Mouse (Mus musculus): ENCODE data around the gene Bfsp1. TPM values are rescaled to one million over a fixed set of nuclear protein-coding genes. Genes with fewer than 3 reads are reported as not detected.
A peak's percentile ranks its signal among the peaks of the same experiment; 100 is the strongest.

The Bfsp1 gene
- polyA plus RNA-seq, 1 experiment from 2014 or later = 1.6 TPM

GRCm38 (mm10) chr2:143899470-143900220, 36.7 kb upstream of the Bfsp1 start:
- 84% methylated on average over 9 of the region's 9 CpGs for WGBS
- H3K4me3 ChIP-seq (replicated peaks; ENCODE audit: low read depth, low read length) = no peak overlapping the region
- no peak overlapping the region for H3K9ac ChIP-seq (ENCODE audit: low read depth, low read length)
- H3K36me3 ChIP-seq (ENCODE audit: insufficient read depth, low read length) = no peaks in the 10 kb centered on the region
- ATAC-seq (replicated peaks; ENCODE audit: low FRiP score, low read depth) (no peak), DNase-seq (ENCODE audit: low spot score) (no peak)
- no peaks in the 10 kb centered on the region for H3K9me3 ChIP-seq (replicated peaks; ENCODE audit: low read length)
- no peak overlapping the region for H3K27ac ChIP-seq
- no peaks in the 10 kb centered on the region for H3K4me1 ChIP-seq (replicated peaks; ENCODE audit: insufficient read depth, low read length)
- H3K27me3 ChIP-seq (ENCODE audit: insufficient read depth, low read length) = no peaks in the 10 kb centered on the region
- no peak for TF ChIP-seq CTCF (IDR thresholded peaks at IDR 0.05; ENCODE audit: low read depth)
- H3K4me2 ChIP-seq (ENCODE audit: low read length) = no peak overlapping the region

GRCm38 (mm10) chr2:143891302-143892048, 28.5 kb upstream of the Bfsp1 start:
- Histone ChIP-seq H3K4me1 (replicated peaks; ENCODE audit: insufficient read depth, low read length) (no peaks in the 10 kb centered on the region; the same call in 1 of the 2 replicates), H3K27ac (no peak overlapping the region)
- no peak for ATAC-seq (replicated peaks; ENCODE audit: low FRiP score, low read depth)

GRCm38 (mm10) chr2:143889860-143890433, 27.0 kb upstream of the Bfsp1 start:
- Histone ChIP-seq H3K4me3 (replicated peaks; ENCODE audit: low read depth, low read length) (no peak overlapping the region), H3K27ac (peak overlapping the region; percentile 67), H3K36me3 (ENCODE audit: insufficient read depth, low read length) (no peaks in the 10 kb centered on the region), H3K9me3 (replicated peaks; ENCODE audit: low read length) (no peaks in the 10 kb centered on the region), H3K9ac (ENCODE audit: low read depth, low read length) (no peak overlapping the region), H3K4me1 (replicated peaks; ENCODE audit: insufficient read depth, low read length) (no peaks in the 10 kb centered on the region; the same call in 1 of the 2 replicates), H3K27me3 (ENCODE audit: insufficient read depth, low read length) (no peaks in the 10 kb centered on the region), H3K4me2 (ENCODE audit: low read length) (no peak overlapping the region)
- 47% methylated on average over 12 of the region's 12 CpGs for WGBS
- peak; percentile 56 for DNase-seq (ENCODE audit: low spot score)
- ATAC-seq (replicated peaks; ENCODE audit: low FRiP score, low read depth) = peak; percentile 78; the same call in 1 of the 2 replicates
- no peak for TF ChIP-seq CTCF (IDR thresholded peaks at IDR 0.05; ENCODE audit: low read depth)

More at GRCm38 (mm10) chr2:143891302-143892048, 28.5 kb upstream of the Bfsp1 start:
- 85% methylated on average over 10 of the region's 10 CpGs for WGBS
- Histone ChIP-seq H3K4me2 (ENCODE audit: low read length) (no peak overlapping the region), H3K27me3 (ENCODE audit: insufficient read depth, low read length) (no peaks in the 10 kb centered on the region), H3K9me3 (replicated peaks; ENCODE audit: low read length) (no peaks in the 10 kb centered on the region), H3K9ac (ENCODE audit: low read depth, low read length) (no peak overlapping the region), H3K36me3 (ENCODE audit: insufficient read depth, low read length) (no peaks in the 10 kb centered on the region), H3K4me3 (replicated peaks; ENCODE audit: low read depth, low read length) (no peak overlapping the region)
- TF ChIP-seq CTCF (IDR thresholded peaks at IDR 0.05; ENCODE audit: low read depth) = no peak
- no peak for DNase-seq (ENCODE audit: low spot score)

- Histone ChIP-seq H3K4me2 (ENCODE audit: low read length) (no peak overlapping the region), H3K4me3 (replicated peaks; ENCODE audit: low read depth, low read length) (no peak overlapping the region), H3K27me3 (ENCODE audit: insufficient read depth, low read length) (no peaks in the 10 kb centered on the region), H3K36me3 (ENCODE audit: insufficient read depth, low read length) (no peaks in the 10 kb centered on the region), H3K4me1 (replicated peaks; ENCODE audit: insufficient read depth, low read length) (no peaks in the 10 kb centered on the region; the same call in 1 of the 2 replicates), H3K9ac (ENCODE audit: low read depth, low read length) (no peak overlapping the region), H3K9me3 (replicated peaks; ENCODE audit: low read length) (no peaks in the 10 kb centered on the region), H3K27ac (peak overlapping the region; percentile 67)
- no peak for ATAC-seq (replicated peaks; ENCODE audit: low FRiP score, low read depth)
- TF ChIP-seq CTCF (IDR thresholded peaks at IDR 0.05; ENCODE audit: low read depth) = no peak
- no peak for DNase-seq (ENCODE audit: low spot score)
- 76% methylated on average over 15 of the region's 15 CpGs for WGBS
These were observed 26.3 kb upstream of the Bfsp1 start for GRCm38 (mm10) chr2:143889131-143889859.

GRCm38 (mm10) chr2:143882606-143883288, 19.8 kb upstream of the Bfsp1 start:
- H3K4me2 ChIP-seq (ENCODE audit: low read length) = no peak overlapping the region
- DNase-seq (ENCODE audit: low spot score) (no peak), ATAC-seq (replicated peaks; ENCODE audit: low FRiP score, low read depth) (no peak)
- H3K36me3 ChIP-seq (ENCODE audit: insufficient read depth, low read length) = no peaks in the 10 kb centered on the region
- no peaks in the 10 kb centered on the region for H3K27me3 ChIP-seq (ENCODE audit: insufficient read depth, low read length)
- H3K4me1 ChIP-seq (replicated peaks; ENCODE audit: insufficient read depth, low read length) = no peaks in the 10 kb centered on the region
- 83% methylated on average over 10 of the region's 10 CpGs for WGBS
- TF ChIP-seq CTCF (IDR thresholded peaks at IDR 0.05; ENCODE audit: low read depth) = no peak
- no peak overlapping the region for H3K27ac ChIP-seq
- no peak overlapping the region for H3K9ac ChIP-seq (ENCODE audit: low read depth, low read length)
- no peak overlapping the region for H3K4me3 ChIP-seq (replicated peaks; ENCODE audit: low read depth, low read length)
- H3K9me3 ChIP-seq (replicated peaks; ENCODE audit: low read length) = no peaks in the 10 kb centered on the region
